Mouse (Mus musculus): Measurements from ENCODE around the gene Ulk4. TPM values are rescaled to one million over a fixed set of nuclear protein-coding genes. Genes with fewer than 3 reads are reported as not detected.

Gene Ulk4
- polyA plus RNA-seq, 1 experiment from 2014 or later = 213 TPM

- DNase-seq (ENCODE audit: low spot score) (no peak), ATAC-seq (replicated peaks; ENCODE audit: insufficient number of reproducible peaks, low FRiP score, low TSS enrichment, low read depth) (no peak)
- Histone ChIP-seq H3K4me3 (ENCODE audit: low read depth, low read length) (no peak overlapping the region), H3K36me3 (replicated peaks; ENCODE audit: control insufficient read depth, insufficient read depth, low read depth, low read length) (no peaks in the 10 kb centered on the region; the same call in 1 of the 2 replicates), H3K9ac (replicated peaks; ENCODE audit: low read length) (no peak overlapping the region), H3K4me1 (ENCODE audit: control insufficient read depth, insufficient read depth, low read length) (no peaks in the 10 kb centered on the region), H3K9me3 (replicated peaks; ENCODE audit: control insufficient read depth, low read length) (no peaks in the 10 kb centered on the region), H3K27me3 (ENCODE audit: control insufficient read depth, insufficient read depth, low read length) (no peaks in the 10 kb centered on the region), H3K4me2 (ENCODE audit: low read depth, low read length) (no peak overlapping the region), H3K27ac (replicated peaks; ENCODE audit: low read depth, low read length) (no peak overlapping the region)
- WGBS = 95% methylated on average over 4 of the region's 4 CpGs
Measured at GRCm38 (mm10) chr9:120976856-120977255, 300.1 kb downstream of the Ulk4 start.

DNA sequence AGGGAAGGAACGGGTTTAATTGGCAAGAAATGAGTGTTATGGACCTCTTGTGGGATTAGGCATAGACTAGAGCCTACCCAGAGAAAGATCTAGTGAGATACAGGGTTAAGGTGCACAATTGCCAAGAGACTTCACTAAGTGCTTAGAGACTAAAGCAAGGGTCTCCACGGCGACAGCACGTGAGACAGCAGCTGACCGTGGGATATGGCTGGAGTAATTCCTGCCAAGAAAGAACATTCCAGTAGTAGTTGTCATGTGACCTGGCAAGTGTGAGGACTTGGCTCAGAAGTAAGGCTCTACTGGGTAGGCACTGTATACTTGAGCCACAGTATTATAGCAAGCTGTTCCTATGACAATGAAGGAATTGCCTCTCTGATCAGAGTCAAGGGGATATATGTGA, 300.8 kb downstream of the Ulk4 start:
- 76% methylated on average over 5 of the region's 5 CpGs for WGBS
- H3K4me3 ChIP-seq (ENCODE audit: low read depth, low read length) = no peak overlapping the region
- no peak overlapping the region for H3K27ac ChIP-seq (replicated peaks; ENCODE audit: low read depth, low read length)
- no peak for ATAC-seq (replicated peaks; ENCODE audit: insufficient number of reproducible peaks, low FRiP score, low TSS enrichment, low read depth)
- no peak for DNase-seq (ENCODE audit: low spot score)
- no peak overlapping the region for H3K9ac ChIP-seq (replicated peaks; ENCODE audit: low read length)
- H3K27me3 ChIP-seq (ENCODE audit: control insufficient read depth, insufficient read depth, low read length) = no peaks in the 10 kb centered on the region
- H3K4me1 ChIP-seq (ENCODE audit: control insufficient read depth, insufficient read depth, low read length) = no peaks in the 10 kb centered on the region
- no peaks in the 10 kb centered on the region for H3K9me3 ChIP-seq (replicated peaks; ENCODE audit: control insufficient read depth, low read length)
- H3K36me3 ChIP-seq (replicated peaks; ENCODE audit: control insufficient read depth, insufficient read depth, low read depth, low read length) = no peaks in the 10 kb centered on the region; the same call in 1 of the 2 replicates
- no peak overlapping the region for H3K4me2 ChIP-seq (ENCODE audit: low read depth, low read length)

DNA sequence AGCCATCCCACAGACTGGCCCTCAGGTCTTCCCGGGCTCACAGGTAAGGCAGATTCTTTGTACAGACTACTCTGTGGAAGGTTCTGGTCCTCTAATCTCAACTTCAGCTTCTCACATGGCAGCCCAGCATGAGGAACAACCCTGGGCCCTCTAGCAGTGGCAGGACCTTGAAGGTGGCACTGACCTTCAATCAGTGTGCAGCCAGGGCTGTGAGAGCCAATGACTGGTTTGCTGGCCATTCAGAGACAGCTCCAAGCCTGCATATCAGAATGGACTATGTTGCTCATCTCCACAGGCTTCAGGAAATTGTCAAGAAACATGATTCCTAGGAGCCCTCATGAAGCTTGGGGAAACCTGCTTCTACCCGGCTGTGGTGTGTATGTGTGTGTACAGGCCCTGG, 302.8 kb downstream of the Ulk4 start:
- DNase-seq (ENCODE audit: low spot score) (no peak), ATAC-seq (replicated peaks; ENCODE audit: insufficient number of reproducible peaks, low FRiP score, low TSS enrichment, low read depth) (no peak)
- H3K4me2 ChIP-seq (ENCODE audit: low read depth, low read length) = no peak overlapping the region
- no peaks in the 10 kb centered on the region; the same call in none of the 2 replicates for H3K36me3 ChIP-seq (replicated peaks; ENCODE audit: control insufficient read depth, insufficient read depth, low read depth, low read length)
- no peak overlapping the region for H3K4me3 ChIP-seq (ENCODE audit: low read depth, low read length)
- no peaks in the 10 kb centered on the region for H3K9me3 ChIP-seq (replicated peaks; ENCODE audit: control insufficient read depth, low read length)
- H3K27ac ChIP-seq (replicated peaks; ENCODE audit: low read depth, low read length) = no peak overlapping the region
- no peaks in the 10 kb centered on the region for H3K27me3 ChIP-seq (ENCODE audit: control insufficient read depth, insufficient read depth, low read length)
- no peaks in the 10 kb centered on the region for H3K4me1 ChIP-seq (ENCODE audit: control insufficient read depth, insufficient read depth, low read length)
- WGBS = 69% methylated on average over 2 of the region's 2 CpGs
- H3K9ac ChIP-seq (replicated peaks; ENCODE audit: low read length) = no peak overlapping the region

DNA sequence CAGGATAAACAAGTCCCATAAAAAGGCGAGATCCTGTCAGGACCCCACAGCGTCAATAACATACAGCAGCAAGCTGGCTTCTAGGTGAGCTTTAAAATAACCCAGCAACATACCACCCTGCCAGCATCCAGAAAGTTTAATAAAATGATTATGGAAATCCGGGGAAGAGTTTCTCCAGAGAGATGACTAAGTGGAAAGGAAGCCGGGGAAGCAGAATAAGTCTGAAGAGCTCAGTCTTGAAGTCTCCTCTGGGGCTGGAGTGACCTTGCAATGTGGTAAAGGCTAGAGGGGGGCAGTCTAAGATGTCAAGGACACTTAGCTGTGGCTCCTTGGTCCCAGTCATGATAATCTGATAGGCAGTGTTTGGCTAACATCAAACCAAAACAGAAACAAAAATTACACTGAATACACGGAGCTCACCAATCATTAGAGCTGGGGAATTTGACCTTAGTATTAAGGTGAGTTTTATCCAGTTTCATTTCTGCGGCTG, 303.9 kb downstream of the Ulk4 start:
- DNase-seq (ENCODE audit: low spot score) = no peak
- H3K9me3 ChIP-seq (replicated peaks; ENCODE audit: control insufficient read depth, low read length) = no peaks in the 10 kb centered on the region
- no peak overlapping the region for H3K4me2 ChIP-seq (ENCODE audit: low read depth, low read length)
- WGBS = 75% methylated on average over 6 of the region's 6 CpGs
- H3K27ac ChIP-seq (replicated peaks; ENCODE audit: low read depth, low read length) = no peak overlapping the region
- H3K4me3 ChIP-seq (ENCODE audit: low read depth, low read length) = no peak overlapping the region
- no peak overlapping the region for H3K9ac ChIP-seq (replicated peaks; ENCODE audit: low read length)
- ATAC-seq (replicated peaks; ENCODE audit: insufficient number of reproducible peaks, low FRiP score, low TSS enrichment, low read depth) = no peak
- no peaks in the 10 kb centered on the region for H3K27me3 ChIP-seq (ENCODE audit: control insufficient read depth, insufficient read depth, low read length)
- H3K4me1 ChIP-seq (ENCODE audit: control insufficient read depth, insufficient read depth, low read length) = no peaks in the 10 kb centered on the region
- H3K36me3 ChIP-seq (replicated peaks; ENCODE audit: control insufficient read depth, insufficient read depth, low read depth, low read length) = peaks cover 7% of the 10 kb centered on the region

DNA sequence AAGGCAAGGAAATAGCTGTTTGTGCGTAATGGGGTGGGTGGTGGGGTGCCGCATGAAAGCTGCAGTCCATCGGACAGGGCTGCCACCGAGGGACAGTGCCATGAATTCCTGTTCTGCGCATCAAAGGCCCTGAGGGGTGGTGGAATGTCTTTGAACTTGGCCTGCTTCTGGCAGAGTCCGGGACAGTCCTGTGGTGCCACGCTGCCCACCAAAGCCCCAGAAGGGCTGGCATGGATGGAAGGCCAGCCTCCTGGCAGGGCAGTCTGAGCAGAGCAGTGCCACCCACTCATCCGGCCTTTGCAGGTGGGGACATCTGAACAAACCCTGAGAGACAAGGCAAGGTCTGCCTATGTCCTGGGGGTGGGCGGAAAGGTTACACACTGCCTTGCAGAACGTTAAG, 312.0 kb downstream of the Ulk4 start:
- Histone ChIP-seq H3K27ac (replicated peaks; ENCODE audit: low read depth, low read length) (no peak overlapping the region), H3K36me3 (replicated peaks; ENCODE audit: control insufficient read depth, insufficient read depth, low read depth, low read length) (peaks cover 38% of the 10 kb centered on the region), H3K4me1 (ENCODE audit: control insufficient read depth, insufficient read depth, low read length) (no peaks in the 10 kb centered on the region), H3K4me3 (ENCODE audit: low read depth, low read length) (no peak overlapping the region), H3K9ac (replicated peaks; ENCODE audit: low read length) (no peak overlapping the region), H3K27me3 (ENCODE audit: control insufficient read depth, insufficient read depth, low read length) (no peaks in the 10 kb centered on the region), H3K9me3 (replicated peaks; ENCODE audit: control insufficient read depth, low read length) (no peaks in the 10 kb centered on the region), H3K4me2 (ENCODE audit: low read depth, low read length) (no peak overlapping the region)
- ATAC-seq (replicated peaks; ENCODE audit: insufficient number of reproducible peaks, low FRiP score, low TSS enrichment, low read depth) (no peak), DNase-seq (ENCODE audit: low spot score) (no peak)
- WGBS = 93% methylated on average over 10 of the region's 10 CpGs

DNA sequence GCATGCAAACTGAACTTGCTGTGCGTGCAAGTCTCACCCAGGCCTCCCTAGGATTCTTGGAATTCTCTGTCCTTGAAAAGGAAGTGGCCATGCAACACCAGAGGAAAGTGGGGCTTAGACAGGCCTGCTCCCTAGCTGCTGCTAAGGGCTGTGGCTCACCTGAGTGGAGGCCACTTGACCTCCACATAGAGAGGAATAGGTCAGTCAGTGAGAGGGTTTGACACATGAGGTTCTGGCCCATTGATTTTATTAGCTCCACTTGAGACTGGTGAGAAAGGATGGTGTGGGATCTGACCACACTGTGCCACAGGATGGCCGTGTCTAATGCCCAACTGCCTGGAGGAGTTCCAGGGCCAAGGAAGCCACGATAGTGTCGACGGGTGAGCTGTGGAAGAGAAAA, 312.8 kb downstream of the Ulk4 start:
- DNase-seq (ENCODE audit: low spot score) (no peak), ATAC-seq (replicated peaks; ENCODE audit: insufficient number of reproducible peaks, low FRiP score, low TSS enrichment, low read depth) (no peak)
- H3K27ac ChIP-seq (replicated peaks; ENCODE audit: low read depth, low read length) = no peak overlapping the region
- no peaks in the 10 kb centered on the region for H3K9me3 ChIP-seq (replicated peaks; ENCODE audit: control insufficient read depth, low read length)
- H3K27me3 ChIP-seq (ENCODE audit: control insufficient read depth, insufficient read depth, low read length) = no peaks in the 10 kb centered on the region
- peaks cover 44% of the 10 kb centered on the region for H3K36me3 ChIP-seq (replicated peaks; ENCODE audit: control insufficient read depth, insufficient read depth, low read depth, low read length)
- H3K4me3 ChIP-seq (ENCODE audit: low read depth, low read length) = no peak overlapping the region
- H3K9ac ChIP-seq (replicated peaks; ENCODE audit: low read length) = no peak overlapping the region
- no peak overlapping the region for H3K4me2 ChIP-seq (ENCODE audit: low read depth, low read length)
- WGBS = 90% methylated on average over 5 of the region's 5 CpGs
- H3K4me1 ChIP-seq (ENCODE audit: control insufficient read depth, insufficient read depth, low read length) = no peaks in the 10 kb centered on the region

GRCm38 (mm10) chr9:120963720-120964119, 313.3 kb downstream of the Ulk4 start:
- no peak for DNase-seq (ENCODE audit: low spot score)
- no peaks in the 10 kb centered on the region for H3K9me3 ChIP-seq (replicated peaks; ENCODE audit: control insufficient read depth, low read length)

GRCm38 (mm10) chr9:120963104-120963503, 313.9 kb downstream of the Ulk4 start:
- no peak overlapping the region for H3K4me2 ChIP-seq (ENCODE audit: low read depth, low read length)
- no peak overlapping the region for H3K9ac ChIP-seq (replicated peaks; ENCODE audit: low read length)
- 94% methylated on average over 4 of the region's 4 CpGs for WGBS
- peaks cover 45% of the 10 kb centered on the region for H3K36me3 ChIP-seq (replicated peaks; ENCODE audit: control insufficient read depth, insufficient read depth, low read depth, low read length)
- no peak overlapping the region for H3K4me3 ChIP-seq (ENCODE audit: low read depth, low read length)
- DNase-seq (ENCODE audit: low spot score) = no peak
- no peaks in the 10 kb centered on the region for H3K4me1 ChIP-seq (ENCODE audit: control insufficient read depth, insufficient read depth, low read length)
- no peaks in the 10 kb centered on the region for H3K9me3 ChIP-seq (replicated peaks; ENCODE audit: control insufficient read depth, low read length)
- no peaks in the 10 kb centered on the region for H3K27me3 ChIP-seq (ENCODE audit: control insufficient read depth, insufficient read depth, low read length)
- H3K27ac ChIP-seq (replicated peaks; ENCODE audit: low read depth, low read length) = no peak overlapping the region
- no peak for ATAC-seq (replicated peaks; ENCODE audit: insufficient number of reproducible peaks, low FRiP score, low TSS enrichment, low read depth)

More at GRCm38 (mm10) chr9:120963720-120964119, 313.3 kb downstream of the Ulk4 start:
- Histone ChIP-seq H3K36me3 (replicated peaks; ENCODE audit: control insufficient read depth, insufficient read depth, low read depth, low read length) (peaks cover 43% of the 10 kb centered on the region), H3K27me3 (ENCODE audit: control insufficient read depth, insufficient read depth, low read length) (no peaks in the 10 kb centered on the region), H3K4me3 (ENCODE audit: low read depth, low read length) (no peak overlapping the region), H3K9ac (replicated peaks; ENCODE audit: low read length) (no peak overlapping the region), H3K4me2 (ENCODE audit: low read depth, low read length) (no peak overlapping the region), H3K27ac (replicated peaks; ENCODE audit: low read depth, low read length) (no peak overlapping the region), H3K4me1 (ENCODE audit: control insufficient read depth, insufficient read depth, low read length) (no peaks in the 10 kb centered on the region)
- ATAC-seq (replicated peaks; ENCODE audit: insufficient number of reproducible peaks, low FRiP score, low TSS enrichment, low read depth) = no peak
- WGBS = 91% methylated on average over 3 of the region's 3 CpGs
